Mouse (Mus musculus): ENCODE measurements around the gene Tm9sf3. TPM values are rescaled to one million over a fixed set of nuclear protein-coding genes. Genes with fewer than 3 reads are reported as not detected.

The Tm9sf3 gene
- total RNA-seq, 2 experiments from 2014 or later = 109 to 121 TPM

DNA sequence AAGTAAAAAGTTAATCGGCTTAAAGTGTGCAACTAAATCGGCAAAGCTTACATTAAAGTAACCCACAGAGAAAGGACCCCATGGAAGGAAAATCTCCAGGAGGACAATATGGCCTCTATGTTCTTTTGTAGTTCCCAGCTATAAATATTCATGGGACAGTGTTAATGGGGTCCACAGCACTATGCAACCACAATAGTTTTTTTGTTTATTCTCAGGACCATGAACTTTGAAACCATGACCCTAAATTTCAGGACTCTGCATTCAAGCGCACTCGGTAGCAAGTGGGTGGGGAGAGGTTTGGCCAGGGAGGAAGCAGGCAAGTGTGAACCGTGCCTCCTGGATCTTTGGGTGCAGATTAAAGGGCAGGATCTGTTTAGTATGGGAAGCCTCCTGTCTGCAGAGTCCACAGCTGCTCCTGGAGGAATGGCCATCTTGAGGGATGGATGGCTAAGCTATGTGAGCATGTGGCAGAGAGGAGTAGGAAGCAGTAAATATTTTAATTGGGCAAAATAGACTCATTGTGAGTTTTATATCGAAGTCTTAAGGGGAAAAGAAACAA is 72.8 kb downstream of the Tm9sf3 start:
- DNase-seq = no peak
- intact Hi-C loops (cut with DNase I) = no loop called here

DNA sequence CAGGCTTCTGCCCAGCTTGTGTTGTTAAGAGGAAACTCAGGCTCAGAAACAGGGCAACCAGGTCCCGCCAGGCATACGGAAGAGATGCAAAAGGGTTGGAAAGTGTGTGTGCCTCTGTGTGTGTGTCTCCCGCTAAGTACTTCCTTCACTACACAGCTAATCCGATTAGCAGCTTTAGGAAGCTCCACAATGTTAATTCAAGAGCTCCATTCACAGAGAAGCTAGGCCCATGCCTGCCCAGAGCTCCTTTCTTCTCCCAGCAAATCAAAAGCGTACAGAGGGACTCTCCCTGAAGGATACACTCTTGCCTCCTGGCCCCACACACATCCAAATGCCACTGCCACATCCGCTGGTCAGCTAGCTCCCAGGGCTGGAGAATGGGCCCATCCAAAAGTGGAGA is 86.5 kb downstream of the Tm9sf3 start:
- intact Hi-C loops (cut with DNase I) = no loop called here
- no peak for DNase-seq

DNA sequence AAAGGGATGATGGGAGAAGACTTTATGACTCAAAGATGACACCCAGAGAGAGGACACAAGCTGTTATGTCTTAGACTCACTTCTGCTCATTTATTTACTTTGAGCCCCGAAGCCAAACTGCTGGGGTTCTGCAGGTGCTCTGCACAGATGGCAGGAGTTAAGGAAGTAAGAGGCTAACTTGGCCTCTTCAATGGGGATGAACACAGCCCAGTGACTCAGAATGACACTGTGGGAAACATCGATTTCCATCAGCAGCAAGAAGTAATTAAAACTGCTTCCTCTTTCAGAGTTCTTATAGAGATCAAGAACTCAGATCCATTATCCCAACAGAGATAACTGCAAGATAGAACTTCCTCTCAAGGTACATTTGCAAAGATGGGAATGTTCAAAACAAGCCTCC is 86.9 kb downstream of the Tm9sf3 start:
- no peak for DNase-seq
- intact Hi-C loops (cut with DNase I) = no loop called here

DNA sequence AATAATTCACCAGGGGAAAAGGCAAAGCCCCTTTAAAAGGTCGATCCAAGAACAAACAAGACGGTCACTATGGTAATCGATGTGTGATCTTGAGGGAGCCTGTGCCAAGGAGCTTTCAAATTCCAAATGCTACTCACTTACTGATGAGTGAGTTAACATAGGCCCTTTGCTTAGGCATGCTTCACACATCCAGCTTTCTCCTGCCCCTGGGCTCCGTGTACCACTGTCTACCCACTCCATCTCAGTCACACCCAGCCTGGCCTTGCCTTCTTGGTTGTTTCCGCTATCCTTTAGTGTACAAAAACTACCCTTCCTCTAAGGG is 97.9 kb downstream of the Tm9sf3 start:
- intact Hi-C loops (cut with DNase I) = no loop called here
- DNase-seq = no peak

DNA sequence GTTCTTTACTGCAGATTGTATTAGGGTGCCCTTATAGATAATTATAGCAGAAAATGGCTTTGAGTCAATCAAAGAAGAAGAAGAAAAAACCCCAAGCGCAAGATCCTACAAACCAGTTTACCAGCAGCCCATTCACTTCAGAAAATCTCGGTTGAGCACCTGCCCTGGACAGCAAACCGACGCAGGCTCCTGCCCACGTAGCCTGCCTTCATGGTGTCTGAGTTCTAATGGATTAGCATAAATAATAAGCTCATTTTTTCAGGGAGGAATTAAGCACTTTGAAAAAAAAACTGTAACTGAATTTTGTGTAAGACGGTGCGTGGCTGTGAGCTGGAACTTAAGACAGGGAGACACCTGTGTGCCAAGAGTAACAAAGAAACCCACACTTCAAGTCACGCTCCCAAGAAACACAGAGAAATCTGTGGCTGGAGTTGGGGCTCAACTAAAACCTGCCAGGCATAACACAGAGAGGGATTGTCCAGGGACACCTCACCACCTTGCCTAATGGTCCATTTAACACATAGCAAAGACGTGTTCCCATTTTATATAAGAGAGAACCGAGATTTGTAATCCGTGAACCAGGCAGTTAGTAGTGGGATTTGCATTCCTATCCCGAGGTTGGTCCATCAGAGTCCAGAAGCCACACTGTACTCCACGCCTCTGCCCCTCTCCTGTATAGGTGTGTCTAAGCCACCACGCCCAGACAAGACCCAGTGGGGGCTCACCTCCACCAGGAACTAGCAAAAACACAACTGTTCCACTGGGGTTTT is 98.5 kb downstream of the Tm9sf3 start:
- DNase-seq = no peak
- intact Hi-C loops (cut with DNase I) = no loop called here

DNA sequence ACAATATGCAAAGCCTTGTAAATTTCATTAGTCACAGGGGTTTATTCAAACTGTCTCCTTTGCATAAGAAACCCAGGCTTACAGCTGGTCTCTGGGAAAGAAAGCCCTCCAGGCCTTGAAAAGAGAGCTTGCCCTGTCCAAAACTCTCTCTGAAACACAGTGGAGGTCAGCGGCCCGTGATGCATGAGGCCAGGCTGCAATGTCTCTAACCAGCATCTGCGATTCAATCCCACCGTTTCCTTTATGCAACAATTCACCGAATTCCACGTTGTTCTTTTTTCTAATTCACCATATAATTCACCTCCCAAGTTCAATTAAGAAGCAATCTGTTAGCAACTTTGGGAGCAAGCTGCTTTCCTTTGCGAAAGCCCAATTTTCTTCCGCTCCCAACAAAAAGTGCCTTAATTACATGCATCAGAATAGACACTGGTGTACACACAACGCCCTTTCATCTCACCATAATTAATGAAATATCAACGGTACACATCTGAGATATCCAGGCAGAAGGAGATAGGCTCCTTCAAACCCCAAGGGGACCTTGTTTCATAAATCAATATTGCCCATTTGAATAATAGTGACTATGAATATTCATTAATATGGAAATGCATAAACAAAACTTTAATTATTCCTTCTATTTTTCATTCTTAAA is 99.2 kb downstream of the Tm9sf3 start:
- no peak for DNase-seq
- intact Hi-C loops (cut with DNase I) = loop anchor here (5.0 kb wide), 1 partner anchor 38 kb away; no protein-coding TSS in a partner anchor

Other genes starting within 250 kb of the Tm9sf3 start
- under 1 TPM; 0.47 to 0.50 TPM for gene Dntt, start 234.7 kb downstream of the Tm9sf3 start, total RNA-seq (2021)
- gene Opalin, start 186.9 kb downstream of the Tm9sf3 start, total RNA-seq (2021) = not detected
- 1 to 10 TPM; 1.3 to 2.4 TPM for gene Tll2, start 57.2 kb downstream of the Tm9sf3 start, total RNA-seq (2021)
- 1 to 10 TPM; 1.1 to 1.6 TPM for gene Pik3ap1, start 121.1 kb upstream of the Tm9sf3 start, total RNA-seq (2021)
- gene Lcor, start 218.6 kb upstream of the Tm9sf3 start, total RNA-seq (2021) = 10 to 100 TPM; 13.7 to 13.8 TPM

Data from heart, postnatal 10 days (tissue).